Mouse (Mus musculus) effector memory CD4-positive, alpha-beta T cell, adult 5 months (primary cell): Measurements from ENCODE around the gene Spata17. TPM values are rescaled to one million over a fixed set of nuclear protein-coding genes. Genes with fewer than 3 reads are reported as not detected.

ENCODE experiments used
- polyA plus RNA-seq: library from polyadenylated mRNA; unstranded; fragments of 100-300 nt; shearing (Covaris generic); gene quantifications from one replicate; pipeline ENCODE4 v1.2.1, GENCODE M21; 2017

The Spata17 gene
- not detected for polyA plus RNA-seq

DNA sequence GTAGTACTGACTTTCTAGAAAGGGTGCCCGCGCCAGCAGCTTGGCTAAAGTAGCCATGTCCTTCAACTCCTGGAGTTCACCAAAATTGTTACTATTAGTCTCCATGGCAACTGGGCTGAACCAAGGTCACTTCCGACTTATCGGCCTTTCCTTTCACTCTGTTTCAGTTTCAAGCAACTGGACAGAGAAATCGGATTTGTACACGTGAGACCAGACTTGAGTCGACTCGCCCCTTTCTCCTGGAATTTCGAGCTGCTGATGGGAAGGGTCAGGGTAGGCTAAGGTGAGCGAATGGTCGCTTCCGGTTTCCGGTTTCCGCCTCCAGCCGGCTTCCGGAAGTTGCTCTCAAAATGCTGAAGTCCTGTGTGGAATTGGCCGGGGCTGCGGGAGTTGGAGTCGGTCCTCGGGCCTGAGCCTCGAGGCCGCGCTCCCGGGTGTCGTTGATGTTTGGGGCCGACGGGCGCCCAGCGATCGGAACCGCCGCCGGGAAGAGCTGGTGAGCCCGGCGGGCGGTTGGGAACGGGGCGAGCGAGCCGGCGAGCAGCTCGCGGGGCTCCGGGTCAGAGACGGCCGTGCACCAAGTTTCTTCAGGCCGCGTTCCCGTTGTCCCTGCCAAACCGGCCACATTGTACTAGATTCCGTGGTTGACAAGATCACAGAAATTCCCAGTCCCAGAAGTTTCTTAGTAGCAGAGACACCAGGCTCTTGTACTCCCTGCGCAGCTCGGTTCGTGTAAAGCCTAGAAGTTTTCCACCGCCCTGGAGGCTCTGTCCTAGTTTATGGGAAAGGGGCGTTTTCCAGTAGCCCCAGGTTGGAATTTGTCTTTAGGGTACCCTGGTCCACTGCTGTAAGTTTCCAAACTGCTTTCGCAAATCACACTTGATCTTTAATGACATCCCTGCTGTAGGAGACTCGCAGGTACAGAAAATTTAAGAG, at the start of gene Spata17, which contains the start of gene Gpatch2:
Gene Spata17, minus strand, starts transcription at position 285 of the 936 bp plus-strand sequence.
Gene Gpatch2, plus strand, starts transcription at position 328 of the 936 bp plus-strand sequence.

Other genes with a start within 250 kb of the Spata17 start
- not detected for gene D1Pas1, start 248.0 kb downstream of the Spata17 start, polyA plus RNA-seq
- 18.6 TPM for gene Gpatch2, start within 50 bp of the Spata17 start, polyA plus RNA-seq